Mouse (Mus musculus): Measurements from ENCODE around the gene Ccdc50. TPM values are rescaled to one million over a fixed set of nuclear protein-coding genes. Genes with fewer than 3 reads are reported as not detected.

Gene Ccdc50
- polyA plus RNA-seq, 1 experiment from 2014 or later, result 42.0 TPM

GRCm38 (mm10) chr16:27382217-27382616, 6.5 kb upstream of the Ccdc50 start:
- H3K9me3 ChIP-seq, result no peaks in the 10 kb centered on the region
- H3K4me1 ChIP-seq, result no peaks in the 10 kb centered on the region
- H3K9ac ChIP-seq, result no peak overlapping the region
- ATAC-seq (ENCODE audit: insufficient number of reproducible peaks, insufficient read depth, low FRiP score, low TSS enrichment, low read depth), result no peak
- no peak overlapping the region for H3K4me2 ChIP-seq
- no peaks in the 10 kb centered on the region for H3K36me3 ChIP-seq
- WGBS, result 85% methylated on average over 4 of the region's 4 CpGs
- no peak overlapping the region for H3K27ac ChIP-seq
- no peak overlapping the region for H3K4me3 ChIP-seq
- no peaks in the 10 kb centered on the region for H3K27me3 ChIP-seq

GRCm38 (mm10) chr16:27384893-27385603, 3.6 kb upstream of the Ccdc50 start:
- no peak overlapping the region for H3K4me3 ChIP-seq
- ATAC-seq (ENCODE audit: insufficient number of reproducible peaks, insufficient read depth, low FRiP score, low TSS enrichment, low read depth), result no peak
- WGBS, result 66% methylated on average over 4 of the region's 4 CpGs
- H3K9me3 ChIP-seq, result no peaks in the 10 kb centered on the region
- H3K9ac ChIP-seq, result no peak overlapping the region
- H3K4me2 ChIP-seq, result no peak overlapping the region
- peaks cover 4% of the 10 kb centered on the region; the same call in 1 of the 2 replicates for H3K4me1 ChIP-seq
- H3K27ac ChIP-seq, result no peak overlapping the region
- H3K27me3 ChIP-seq, result no peaks in the 10 kb centered on the region
- H3K36me3 ChIP-seq, result no peaks in the 10 kb centered on the region

GRCm38 (mm10) chr16:27385649-27386048, 3.0 kb upstream of the Ccdc50 start:
- WGBS, result 62% methylated on average over 1 of the region's 1 CpGs

GRCm38 (mm10) chr16:27386850-27387407, 1.7 kb upstream of the Ccdc50 start:
- H3K9ac ChIP-seq, result no peak overlapping the region
- H3K4me3 ChIP-seq, result no peak overlapping the region
- H3K4me2 ChIP-seq, result no peak overlapping the region
- H3K36me3 ChIP-seq, result no peaks in the 10 kb centered on the region
- 67% methylated on average over 4 of the region's 4 CpGs for WGBS
- no peak overlapping the region for H3K27ac ChIP-seq
- H3K4me1 ChIP-seq, result peaks cover 16% of the 10 kb centered on the region
- no peaks in the 10 kb centered on the region for H3K27me3 ChIP-seq
- H3K9me3 ChIP-seq, result no peaks in the 10 kb centered on the region
- ATAC-seq (ENCODE audit: insufficient number of reproducible peaks, insufficient read depth, low FRiP score, low TSS enrichment, low read depth), result no peak

More at GRCm38 (mm10) chr16:27385649-27386048, 3.0 kb upstream of the Ccdc50 start:
- Histone ChIP-seq H3K4me3 (no peak overlapping the region), H3K27me3 (no peaks in the 10 kb centered on the region), H3K27ac (no peak overlapping the region), H3K9me3 (no peaks in the 10 kb centered on the region), H3K36me3 (no peaks in the 10 kb centered on the region), H3K9ac (no peak overlapping the region), H3K4me1 (peaks cover 10% of the 10 kb centered on the region), H3K4me2 (no peak overlapping the region)
- ATAC-seq (ENCODE audit: insufficient number of reproducible peaks, insufficient read depth, low FRiP score, low TSS enrichment, low read depth), result no peak

- Histone ChIP-seq H3K27ac (peak overlapping the region; percentile 95; the same call in 1 of the 2 replicates), H3K9me3 (no peaks in the 10 kb centered on the region), H3K9ac (0 out of 2 replicates have a peak overlapping the region, but pooled peaks have one; percentile 44), H3K36me3 (no peaks in the 10 kb centered on the region), H3K4me1 (peaks cover 19% of the 10 kb centered on the region), H3K4me2 (peak overlapping the region; percentile 71), H3K27me3 (no peaks in the 10 kb centered on the region), H3K4me3 (peak overlapping the region; percentile 93)
- WGBS, result 62% methylated on average over 12 of the region's 12 CpGs
- ATAC-seq (ENCODE audit: insufficient number of reproducible peaks, insufficient read depth, low FRiP score, low TSS enrichment, low read depth), result no peak
Measured at GRCm38 (mm10) chr16:27387634-27388611, 746 bp upstream of the Ccdc50 start.

GRCm38 (mm10) chr16:27389534-27390282, 1.0 kb downstream of the Ccdc50 start:
- H3K4me1 ChIP-seq, result peaks cover 19% of the 10 kb centered on the region

GRCm38 (mm10) chr16:27390306-27390705, 1.6 kb downstream of the Ccdc50 start:
- WGBS, result 83% methylated on average over 4 of the region's 4 CpGs
- Histone ChIP-seq H3K4me3 (peak overlapping the region; percentile 93), H3K9ac (no peak overlapping the region), H3K36me3 (no peaks in the 10 kb centered on the region), H3K27ac (no peak overlapping the region), H3K9me3 (no peaks in the 10 kb centered on the region), H3K4me1 (peaks cover 19% of the 10 kb centered on the region), H3K4me2 (peak overlapping the region; percentile 71), H3K27me3 (no peaks in the 10 kb centered on the region)
- ATAC-seq (ENCODE audit: insufficient number of reproducible peaks, insufficient read depth, low FRiP score, low TSS enrichment, low read depth), result no peak

More at GRCm38 (mm10) chr16:27389534-27390282, 1.0 kb downstream of the Ccdc50 start:
- H3K9me3 ChIP-seq, result no peaks in the 10 kb centered on the region
- peak overlapping the region; percentile 71 for H3K4me2 ChIP-seq
- no peaks in the 10 kb centered on the region for H3K27me3 ChIP-seq
- H3K9ac ChIP-seq, result peak overlapping the region; percentile 98
- ATAC-seq (ENCODE audit: insufficient number of reproducible peaks, insufficient read depth, low FRiP score, low TSS enrichment, low read depth), result no peak
- peak overlapping the region; percentile 93 for H3K4me3 ChIP-seq
- WGBS, result 25% methylated on average over 7 of the region's 7 CpGs
- peak overlapping the region; percentile 95 for H3K27ac ChIP-seq
- no peaks in the 10 kb centered on the region for H3K36me3 ChIP-seq

- 71% methylated on average over 2 of the region's 2 CpGs for WGBS
Measured at GRCm38 (mm10) chr16:27391845-27392244, 3.2 kb downstream of the Ccdc50 start.

GRCm38 (mm10) chr16:27395251-27396037, 6.8 kb downstream of the Ccdc50 start:
- no peak for ATAC-seq (ENCODE audit: insufficient number of reproducible peaks, insufficient read depth, low FRiP score, low TSS enrichment, low read depth)
- 89% methylated on average over 4 of the region's 4 CpGs for WGBS

More at GRCm38 (mm10) chr16:27391845-27392244, 3.2 kb downstream of the Ccdc50 start:
- 0 out of 2 replicates have a peak, but pooled peaks cover under 1% of the 10 kb centered on the region for H3K36me3 ChIP-seq
- H3K4me2 ChIP-seq, result no peak overlapping the region
- H3K27ac ChIP-seq, result no peak overlapping the region
- H3K4me1 ChIP-seq, result peaks cover 19% of the 10 kb centered on the region
- no peaks in the 10 kb centered on the region for H3K9me3 ChIP-seq
- H3K4me3 ChIP-seq, result no peak overlapping the region
- ATAC-seq (ENCODE audit: insufficient number of reproducible peaks, insufficient read depth, low FRiP score, low TSS enrichment, low read depth), result no peak
- no peaks in the 10 kb centered on the region for H3K27me3 ChIP-seq
- H3K9ac ChIP-seq, result no peak overlapping the region

GRCm38 (mm10) chr16:27396951-27397350, 8.3 kb downstream of the Ccdc50 start:
- 0 out of 2 replicates have a peak, but pooled peaks cover 4% of the 10 kb centered on the region for H3K36me3 ChIP-seq
- H3K27ac ChIP-seq, result no peak overlapping the region
- peaks cover 8% of the 10 kb centered on the region; the same call in 1 of the 2 replicates for H3K4me1 ChIP-seq
- H3K4me2 ChIP-seq, result no peak overlapping the region
- H3K4me3 ChIP-seq, result no peak overlapping the region
- WGBS, result 100% methylated on average over 1 of the region's 1 CpGs
- no peak for ATAC-seq (ENCODE audit: insufficient number of reproducible peaks, insufficient read depth, low FRiP score, low TSS enrichment, low read depth)
- H3K9ac ChIP-seq, result no peak overlapping the region
- no peaks in the 10 kb centered on the region for H3K27me3 ChIP-seq
- no peaks in the 10 kb centered on the region for H3K9me3 ChIP-seq

More at GRCm38 (mm10) chr16:27395251-27396037, 6.8 kb downstream of the Ccdc50 start:
- Histone ChIP-seq H3K9ac (no peak overlapping the region), H3K4me1 (peaks cover 13% of the 10 kb centered on the region), H3K9me3 (no peaks in the 10 kb centered on the region), H3K27me3 (no peaks in the 10 kb centered on the region), H3K36me3 (0 out of 2 replicates have a peak, but pooled peaks cover 4% of the 10 kb centered on the region), H3K4me3 (no peak overlapping the region), H3K27ac (no peak overlapping the region), H3K4me2 (no peak overlapping the region)
